Mouse (Mus musculus) skeletal muscle tissue, postnatal 0 days (tissue): ENCODE results near the gene Slc26a9. TPM values are rescaled to one million over a fixed set of nuclear protein-coding genes. Genes with fewer than 3 reads are reported as not detected.

Experiments used
- polyA plus RNA-seq: library from polyadenylated mRNA; unstranded; fragments of >200 nt; fragmentation: Nextera tagmentation; extraction: Ambion mirVana; gene quantifications from 2 replicates; pipeline ENCODE4 v1.2.1, GENCODE M21; 2015

Slc26a9 gene
- polyA plus RNA-seq, result 0.09 TPM in 1 of 2 replicates, not detected in the other

DNA sequence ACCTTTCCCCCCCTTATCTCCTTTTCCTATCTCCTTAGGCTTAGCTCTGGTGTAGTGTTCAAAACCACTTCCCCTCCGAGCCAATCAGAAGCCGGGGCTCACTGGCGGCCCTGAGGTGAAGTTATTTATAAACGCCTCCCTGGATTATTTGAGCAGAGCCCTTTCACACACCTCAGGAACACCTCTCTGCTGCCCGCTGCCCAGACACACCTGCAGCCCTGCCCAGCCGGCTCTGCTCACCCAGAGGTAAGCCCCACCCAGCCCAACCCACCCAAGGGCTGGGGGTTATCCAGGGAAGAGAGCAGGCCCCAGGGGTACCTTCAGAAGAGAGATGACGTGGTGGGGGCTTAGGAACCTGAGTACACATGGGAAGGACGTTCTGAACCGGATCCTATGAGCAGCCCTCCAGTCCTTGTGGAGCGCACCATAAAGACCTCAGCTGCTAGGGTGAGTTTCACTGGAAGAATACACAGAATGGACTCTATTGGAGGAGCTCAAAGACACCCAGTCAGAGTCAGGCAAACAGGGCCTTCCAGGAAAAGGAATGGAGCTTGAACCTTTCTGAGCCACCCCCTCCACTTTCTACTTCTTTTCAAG is at the start of gene Slc26a9:
Slc26a9 (plus strand) TSS at position 155 of the 597 bp plus-strand sequence.

GRCm38 (mm10) chr1:131797202-131797909 is 53.5 kb downstream of the Slc26a9 start, which contains the start of gene Pm20d1:
TSS of gene Pm20d1 (plus strand) at chr1:131797381.

Other genes with a start within 250 kb of the Slc26a9 start
- 16.8 and 18.6 TPM in 2 replicates for gene Srgap2, start 216.7 kb upstream of the Slc26a9 start, polyA plus RNA-seq
- gene Fam72a, start 216.1 kb upstream of the Slc26a9 start, polyA plus RNA-seq, result 1.5 and 1.8 TPM in 2 replicates
- 0.04 and 0.06 TPM in 2 replicates for gene Avpr1b, start 144.8 kb upstream of the Slc26a9 start, polyA plus RNA-seq
- 0.23 and 0.43 TPM in 2 replicates for gene Ctse, start 105.7 kb upstream of the Slc26a9 start, polyA plus RNA-seq
- gene Rab7b, start 55.3 kb upstream of the Slc26a9 start, polyA plus RNA-seq, result 8.0 and 13.2 TPM in 2 replicates
- gene Pm20d1, start 53.4 kb downstream of the Slc26a9 start, polyA plus RNA-seq, result 1.0 and 1.1 TPM in 2 replicates
- gene Slc41a1, start 83.5 kb downstream of the Slc26a9 start, polyA plus RNA-seq, result 38.7 and 39.5 TPM in 2 replicates
- gene Rab29, start 123.2 kb downstream of the Slc26a9 start, polyA plus RNA-seq, result 18.7 and 20.5 TPM in 2 replicates
- gene Nucks1, start 166.5 kb downstream of the Slc26a9 start, polyA plus RNA-seq, result 29.2 and 32.5 TPM in 2 replicates
- 5.3 and 7.4 TPM in 2 replicates for gene Slc45a3, start 218.9 kb downstream of the Slc26a9 start, polyA plus RNA-seq